Mouse (Mus musculus) urinary bladder, postnatal 25 days (tissue): ENCODE results near the gene Gm20823.
"Not testable (repeated sequence)": the region's sequence is repeated elsewhere in the genome, so short reads cannot be mapped to it uniquely, and the experiment has no call there.

ENCODE experiments used
- DNase-seq: peaks from one replicate; pipeline ENCODE4 v3.0.0; 2022; ENCODE audit warnings: low spot score

The Gm20823 gene

GRCm38 (mm10) chrY:62464745-62465144 lies at the start of gene Gm20823:
TSS of gene Gm20823 (minus strand) at chrY:62464845.
- not testable (repeated sequence) for DNase-seq
